Mouse (Mus musculus) forebrain, embryonic 14.5 days (tissue): ENCODE data around the gene Mn1. TPM values are rescaled to one million over a fixed set of nuclear protein-coding genes. Genes with fewer than 3 reads are reported as not detected.

Source experiments
- ATAC-seq: fragments of 200-750 bp; cut with Nextera tagmentation; 2 replicates; pipeline ENCODE4 v1.8.0; 2017; ENCODE audit warnings: mild to moderate bottlenecking, moderate library complexity
- DNase-seq: peaks from one replicate; pipeline ENCODE4 v3.0.0-alpha.2; 2015; ENCODE audit warnings: low spot score
- H3K27ac ChIP-seq: fragments of 300-500 bp; sonication (generic); 2 replicates; pipeline ENCODE4 v1.5.1; 2014; ENCODE audit warnings: low read depth, mild to moderate bottlenecking, control low read depth, low read length, moderate library complexity
- H3K27me3 ChIP-seq: fragments of 300-500 bp; sonication (generic); replicated peaks from 2 replicates; pipeline ENCODE4 v1.6.1; 2014; ENCODE audit warnings: low read length, control low read depth, mixed read lengths; ENCODE audit not compliant: control insufficient read depth, insufficient read depth
- H3K36me3 ChIP-seq: fragments of 300-500 bp; sonication (generic); 2 replicates; pipeline ENCODE4 v1.6.1; 2014; ENCODE audit warnings: low read length, control low read depth; ENCODE audit not compliant: control insufficient read depth, insufficient read depth
- H3K4me1 ChIP-seq: fragments of 300-500 bp; sonication (generic); 2 replicates; pipeline ENCODE4 v1.6.1; 2014; ENCODE audit warnings: antibody characterized with exemption, low read length, control low read depth; ENCODE audit not compliant: control insufficient read depth, insufficient read depth
- H3K4me2 ChIP-seq: fragments of 300-500 bp; sonication (generic); 2 replicates; pipeline ENCODE4 v1.6.1; 2014; ENCODE audit warnings: mild to moderate bottlenecking, control low read depth, low read length
- H3K4me3 ChIP-seq: fragments of 300-500 bp; sonication (generic); 2 replicates; pipeline ENCODE4 v1.5.1; 2014; ENCODE audit warnings: low read depth, low read length, control low read depth
- H3K9ac ChIP-seq: fragments of 300-500 bp; sonication (generic); 2 replicates; pipeline ENCODE4 v1.6.1; 2014; ENCODE audit warnings: mild to moderate bottlenecking, low read length, control low read depth, moderate library complexity
- H3K9me3 ChIP-seq: fragments of 300-500 bp; sonication (generic); replicated peaks from 2 replicates; pipeline ENCODE4 v1.6.1; 2016; ENCODE audit warnings: low read length, control low read depth, mixed read lengths; ENCODE audit not compliant: control insufficient read depth
- WGBS: fragments of 180-500 bp; shearing (Covaris S2); extraction: QIAGEN DNeasy Blood & Tissue Kit; methylation state at CpG from one replicate; pipeline ENCODE4 v1.1.7; 2014; 5-methylcytosine and 5-hydroxymethylcytosine counted together
- polyA plus RNA-seq: library from polyadenylated mRNA; unstranded; fragments of >200 nt; fragmentation: Nextera tagmentation; extraction: Ambion mirVana; gene quantifications from 2 replicates; pipeline ENCODE4 v1.2.1, GENCODE M21; 2014

Gene Mn1
- polyA plus RNA-seq, 1 experiment from 2014 or later, result 57.2 TPM

DNA sequence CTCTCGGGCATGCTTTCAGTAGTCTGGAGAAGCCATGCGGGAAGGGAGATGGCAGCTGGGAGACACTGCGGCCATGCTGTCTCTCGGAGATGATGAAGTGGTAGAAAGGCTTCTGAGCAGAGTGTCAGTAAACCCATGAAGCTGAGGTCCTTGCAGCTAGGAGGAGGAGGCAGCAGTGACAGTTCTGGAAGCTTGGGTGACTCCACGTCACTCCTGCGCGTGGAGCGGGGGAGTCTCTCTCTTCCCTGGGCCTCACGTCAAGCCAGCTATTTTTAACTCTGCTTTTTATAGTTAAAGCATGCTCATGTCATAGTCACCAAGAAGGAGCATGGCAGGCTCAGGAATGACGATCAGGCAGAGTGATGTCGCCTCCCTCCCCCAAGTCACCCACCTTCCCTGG is 56.3 kb downstream of the Mn1 start:
- DNase-seq, result peak; percentile 48
- Histone ChIP-seq H3K9me3 (no peaks in the 10 kb centered on the region), H3K9ac (no peak overlapping the region), H3K27me3 (no peaks in the 10 kb centered on the region), H3K4me3 (no peak overlapping the region), H3K36me3 (no peaks in the 10 kb centered on the region), H3K4me2 (no peak overlapping the region), H3K4me1 (peaks cover 7% of the 10 kb centered on the region; the same call in 1 of the 2 replicates), H3K27ac (no peak overlapping the region)
- 79% methylated on average over 11 of the region's 11 CpGs for WGBS
- ATAC-seq, result no peak

- Histone ChIP-seq H3K4me2 (no peak overlapping the region), H3K4me3 (no peak overlapping the region), H3K36me3 (no peaks in the 10 kb centered on the region), H3K27ac (peak overlapping the region; percentile 40), H3K4me1 (peaks cover 7% of the 10 kb centered on the region; the same call in 1 of the 2 replicates), H3K27me3 (no peaks in the 10 kb centered on the region), H3K9me3 (no peaks in the 10 kb centered on the region), H3K9ac (0 out of 2 replicates have a peak overlapping the region, but pooled peaks have one; percentile 1)
- 26% methylated on average over 5 of the region's 5 CpGs for WGBS
- DNase-seq (peak; percentile 63), ATAC-seq (peak; percentile 66)
Observed at GRCm38 (mm10) chr5:111475721-111476120, 58.6 kb downstream of the Mn1 start.

GRCm38 (mm10) chr5:111476141-111476540 is 59.0 kb downstream of the Mn1 start:
- ATAC-seq (peak; percentile 37; the same call in 1 of the 2 replicates), DNase-seq (no peak)
- H3K27me3 ChIP-seq, result no peaks in the 10 kb centered on the region
- H3K36me3 ChIP-seq, result no peaks in the 10 kb centered on the region
- no peak overlapping the region for H3K4me3 ChIP-seq
- WGBS, result 77% methylated on average over 6 of the region's 6 CpGs
- H3K27ac ChIP-seq, result peak overlapping the region; percentile 40
- no peak overlapping the region for H3K4me2 ChIP-seq
- peaks cover 7% of the 10 kb centered on the region; the same call in 1 of the 2 replicates for H3K4me1 ChIP-seq
- H3K9me3 ChIP-seq, result no peaks in the 10 kb centered on the region
- no peak overlapping the region for H3K9ac ChIP-seq

GRCm38 (mm10) chr5:111485907-111486306 is 68.7 kb downstream of the Mn1 start:
- Histone ChIP-seq H3K9ac (no peak overlapping the region), H3K27me3 (no peaks in the 10 kb centered on the region), H3K27ac (no peak overlapping the region), H3K4me3 (no peak overlapping the region), H3K4me1 (no peaks in the 10 kb centered on the region), H3K36me3 (no peaks in the 10 kb centered on the region), H3K9me3 (no peaks in the 10 kb centered on the region; the same call in 1 of the 2 replicates), H3K4me2 (no peak overlapping the region)
- DNase-seq, result no peak
- no peak for ATAC-seq
- 91% methylated on average over 4 of the region's 4 CpGs for WGBS

DNA sequence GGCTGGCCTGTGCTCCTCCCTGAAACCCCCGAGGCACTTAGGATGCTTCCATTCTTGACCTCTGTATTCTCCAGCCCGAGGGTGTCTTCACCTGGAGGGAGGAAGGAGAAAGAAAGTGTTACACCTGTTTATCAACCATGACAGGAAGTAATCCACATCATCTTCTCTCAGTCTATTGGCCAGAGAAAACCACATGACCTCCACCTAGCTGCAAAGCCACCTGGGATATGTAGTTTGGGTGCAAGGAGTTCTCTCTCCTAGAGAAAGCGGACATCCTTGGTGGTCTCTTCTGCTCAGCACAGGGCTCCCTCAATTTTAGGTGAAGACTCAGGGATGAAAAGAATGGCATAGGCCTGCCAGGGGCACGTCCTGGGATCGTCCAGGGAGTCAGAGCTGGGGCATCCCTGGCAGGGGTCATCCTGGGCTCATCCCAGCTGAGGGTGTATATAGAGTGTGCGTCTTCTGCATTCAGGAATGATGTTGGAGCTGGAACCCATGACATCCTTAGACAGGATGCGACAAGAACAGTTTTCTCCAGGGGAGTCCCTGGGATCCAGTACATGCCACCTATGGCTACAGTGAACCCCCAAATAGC is 72.0 kb downstream of the Mn1 start:
- no peak overlapping the region for H3K4me3 ChIP-seq
- H3K27me3 ChIP-seq, result no peaks in the 10 kb centered on the region
- H3K4me2 ChIP-seq, result 0 out of 2 replicates have a peak overlapping the region, but pooled peaks have one; percentile 28
- peak; percentile 78 for DNase-seq
- no peaks in the 10 kb centered on the region for H3K9me3 ChIP-seq
- no peak overlapping the region for H3K9ac ChIP-seq
- no peaks in the 10 kb centered on the region for H3K4me1 ChIP-seq
- 51% methylated on average over 7 of the region's 7 CpGs for WGBS
- ATAC-seq, result peak; percentile 90
- H3K27ac ChIP-seq, result no peak overlapping the region
- H3K36me3 ChIP-seq, result no peaks in the 10 kb centered on the region

DNA sequence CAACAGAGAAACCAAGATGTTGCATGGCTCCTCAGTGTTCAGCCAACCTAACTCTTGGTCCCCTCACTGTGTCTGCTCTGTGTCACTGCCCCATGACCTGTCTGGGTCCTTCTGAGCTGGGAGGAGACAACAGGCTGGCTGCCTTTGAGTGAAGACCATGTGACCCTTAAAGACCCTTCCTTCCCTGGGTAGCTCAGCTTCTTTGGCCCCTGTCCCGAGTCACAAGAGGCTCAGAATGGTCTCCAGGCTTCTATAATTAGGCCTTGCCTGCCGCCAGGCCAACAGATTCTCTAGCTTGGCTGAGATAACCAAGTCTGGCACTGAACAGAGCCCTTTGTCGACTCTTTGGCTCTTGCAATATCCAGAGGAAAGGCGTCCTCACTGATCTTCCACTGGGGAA is 73.4 kb downstream of the Mn1 start:
- WGBS, result 69% methylated on average over 4 of the region's 4 CpGs
- Histone ChIP-seq H3K4me1 (no peaks in the 10 kb centered on the region), H3K4me2 (no peak overlapping the region), H3K27me3 (no peaks in the 10 kb centered on the region), H3K9me3 (no peaks in the 10 kb centered on the region), H3K27ac (no peak overlapping the region), H3K4me3 (no peak overlapping the region), H3K36me3 (no peaks in the 10 kb centered on the region), H3K9ac (no peak overlapping the region)
- ATAC-seq (no peak), DNase-seq (no peak)

- WGBS, result 90% methylated on average over 1 of the region's 1 CpGs
- no peak for ATAC-seq
- H3K36me3 ChIP-seq, result no peaks in the 10 kb centered on the region
- no peak for DNase-seq
- H3K4me3 ChIP-seq, result no peak overlapping the region
- no peak overlapping the region for H3K4me2 ChIP-seq
- no peak overlapping the region for H3K9ac ChIP-seq
- H3K9me3 ChIP-seq, result no peaks in the 10 kb centered on the region
- no peaks in the 10 kb centered on the region for H3K27me3 ChIP-seq
- no peak overlapping the region for H3K27ac ChIP-seq
- no peaks in the 10 kb centered on the region for H3K4me1 ChIP-seq
Observed at GRCm38 (mm10) chr5:111491485-111491884, 74.3 kb downstream of the Mn1 start.

DNA sequence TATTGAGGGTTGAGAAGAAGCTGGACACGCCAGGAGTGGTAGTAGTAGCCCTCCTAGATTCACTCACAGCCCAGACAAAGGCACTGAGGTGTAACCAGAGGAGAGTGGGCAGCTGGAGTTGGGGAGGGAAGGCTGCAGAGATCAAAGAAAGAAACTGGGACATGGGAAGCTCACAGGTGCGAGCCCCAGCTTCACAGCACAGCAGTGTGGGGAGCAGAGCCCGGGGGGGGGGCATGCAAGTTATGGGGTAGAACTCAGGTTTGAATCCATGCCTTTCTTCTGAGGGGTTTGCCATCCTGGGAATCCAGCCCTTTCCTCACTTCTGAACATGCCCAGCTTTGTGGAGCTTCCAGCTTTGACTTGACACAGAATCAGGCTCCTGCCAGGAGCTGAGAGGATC is 82.9 kb downstream of the Mn1 start:
- no peak overlapping the region for H3K27ac ChIP-seq
- no peak for ATAC-seq
- no peak overlapping the region for H3K4me3 ChIP-seq
- no peak for DNase-seq
- no peak overlapping the region for H3K4me2 ChIP-seq
- H3K9ac ChIP-seq, result no peak overlapping the region
- H3K36me3 ChIP-seq, result no peaks in the 10 kb centered on the region
- WGBS, result 72% methylated on average over 3 of the region's 3 CpGs
- no peaks in the 10 kb centered on the region for H3K4me1 ChIP-seq
- H3K27me3 ChIP-seq, result no peaks in the 10 kb centered on the region
- no peaks in the 10 kb centered on the region for H3K9me3 ChIP-seq

GRCm38 (mm10) chr5:111501691-111502441 is 84.7 kb downstream of the Mn1 start:
- H3K9ac ChIP-seq, result no peak overlapping the region
- no peak for DNase-seq
- H3K4me3 ChIP-seq, result no peak overlapping the region
- no peak overlapping the region for H3K27ac ChIP-seq
- H3K27me3 ChIP-seq, result no peaks in the 10 kb centered on the region
- peaks cover 3% of the 10 kb centered on the region for H3K4me1 ChIP-seq
- no peak overlapping the region for H3K4me2 ChIP-seq
- 81% methylated on average over 13 of the region's 13 CpGs for WGBS
- H3K9me3 ChIP-seq, result no peaks in the 10 kb centered on the region
- no peak for ATAC-seq
- no peaks in the 10 kb centered on the region for H3K36me3 ChIP-seq
